Mouse (Mus musculus) lung, adult 18-20 months (tissue): ENCODE measurements around the gene Frmpd4.
A peak's percentile ranks its signal among the peaks of the same experiment; 100 is the strongest.

Source experiments
- DNase-seq, 2 experiments: peaks; one replicate each; pipeline ENCODE4 v3.0.0; 2022; ENCODE audit warnings: mixed read lengths in 2 of 2

Frmpd4 gene

DNA sequence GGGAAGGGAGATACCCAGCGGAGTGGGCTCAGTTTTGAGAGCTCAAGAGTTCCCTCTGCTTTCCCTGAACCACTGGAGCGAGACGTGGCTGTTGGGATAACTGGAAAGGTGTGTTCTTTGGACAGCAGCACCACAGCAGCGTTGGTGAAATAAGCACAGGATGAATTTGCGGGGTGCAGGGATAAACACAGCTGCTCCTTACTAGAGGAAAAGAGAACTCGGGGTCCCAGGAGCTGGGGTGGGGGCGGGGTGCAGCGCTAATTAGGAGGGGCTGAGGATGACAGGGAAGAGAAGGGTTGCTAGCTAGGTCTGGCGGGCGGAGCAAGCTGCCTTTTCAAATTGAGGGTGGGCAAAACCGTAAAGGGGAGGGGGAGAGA, 453.5 kb downstream of the Frmpd4 start:
- DNase-seq, result no peak

DNA sequence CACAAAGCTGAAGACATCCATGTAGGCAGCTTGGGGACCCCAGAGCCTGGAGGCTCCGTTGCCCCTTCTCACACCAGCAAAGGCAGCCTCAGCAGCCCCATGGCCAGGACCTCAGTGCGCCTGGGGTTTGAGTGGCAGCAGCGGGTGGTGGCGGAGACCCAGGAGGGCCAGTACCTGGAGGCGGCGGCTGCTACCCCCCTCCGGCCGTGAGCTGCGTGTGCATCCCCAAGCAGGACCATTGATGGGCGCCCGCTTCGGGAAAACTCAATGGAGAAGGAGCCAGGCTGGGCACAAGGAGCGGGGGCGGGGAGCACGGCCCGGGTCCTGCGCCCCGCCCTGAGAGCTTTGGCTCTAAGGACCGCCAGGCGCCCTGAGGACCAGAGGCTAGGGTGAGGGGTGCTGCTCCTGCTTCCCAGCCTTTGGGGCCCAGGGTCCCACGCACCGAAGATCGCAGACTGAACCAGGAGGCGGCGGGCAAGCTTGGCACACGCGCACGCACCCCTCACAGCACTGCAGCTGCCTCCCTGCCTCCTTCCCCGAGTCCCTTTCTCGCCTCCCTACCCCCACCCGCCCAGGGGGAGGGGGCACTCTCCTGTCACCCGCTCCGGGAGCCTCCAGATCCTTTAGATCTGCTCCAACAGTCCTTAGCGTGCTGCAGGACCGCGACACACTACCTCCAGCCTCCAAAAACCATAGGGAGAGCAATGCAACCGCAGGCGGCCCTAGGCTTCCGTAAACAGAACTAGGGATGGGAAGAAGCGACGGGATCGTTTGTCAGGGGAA, 454.0 kb downstream of the Frmpd4 start:
- DNase-seq, result no peak

DNA sequence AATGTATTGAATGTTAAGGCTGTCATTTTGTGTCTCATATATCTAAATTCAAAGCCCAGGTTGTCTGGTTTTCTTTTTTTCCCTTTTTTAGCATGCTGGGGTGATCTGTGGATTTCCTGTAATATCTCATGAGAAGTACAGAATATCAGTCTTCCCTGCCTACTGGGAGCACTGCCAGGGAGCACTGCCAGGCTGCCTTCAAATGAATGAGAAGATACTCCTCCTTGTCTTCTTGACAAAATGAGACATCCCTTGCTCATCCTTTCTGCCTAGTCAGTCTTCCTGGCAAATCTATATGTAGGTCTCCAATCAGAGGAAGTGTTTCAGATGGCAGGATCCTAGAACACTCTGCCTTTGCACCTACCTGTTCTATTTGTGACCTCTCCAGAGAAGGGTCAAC, 535.4 kb downstream of the Frmpd4 start:
- DNase-seq, result no peak

DNA sequence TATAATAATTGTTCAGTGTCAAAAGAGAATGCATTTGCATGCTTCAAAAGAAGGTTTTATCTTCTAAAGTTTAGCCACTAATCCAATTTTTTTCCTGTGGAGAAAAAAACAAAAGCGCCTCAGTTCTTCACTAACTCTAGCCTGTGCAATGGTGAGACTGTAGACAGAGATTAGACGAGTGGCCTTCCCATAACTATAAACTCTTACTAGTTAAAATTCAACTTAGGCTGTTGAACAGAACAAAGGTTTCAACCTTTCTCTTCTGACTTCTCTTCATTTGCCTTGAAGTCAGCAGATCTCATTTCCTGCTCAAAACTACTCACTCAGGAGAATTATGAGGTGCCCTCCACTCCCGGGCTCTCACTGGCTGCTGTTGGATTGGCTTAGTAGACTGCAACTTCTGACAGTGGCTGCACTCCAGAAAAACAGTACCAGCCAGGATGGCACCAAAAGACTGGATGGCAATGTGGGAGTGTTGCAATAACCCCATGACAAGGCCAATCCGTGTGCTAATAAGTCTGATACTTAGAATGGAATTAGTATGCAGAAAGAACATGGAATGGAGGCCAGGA, 556.4 kb downstream of the Frmpd4 start:
- DNase-seq, result no peak

DNA sequence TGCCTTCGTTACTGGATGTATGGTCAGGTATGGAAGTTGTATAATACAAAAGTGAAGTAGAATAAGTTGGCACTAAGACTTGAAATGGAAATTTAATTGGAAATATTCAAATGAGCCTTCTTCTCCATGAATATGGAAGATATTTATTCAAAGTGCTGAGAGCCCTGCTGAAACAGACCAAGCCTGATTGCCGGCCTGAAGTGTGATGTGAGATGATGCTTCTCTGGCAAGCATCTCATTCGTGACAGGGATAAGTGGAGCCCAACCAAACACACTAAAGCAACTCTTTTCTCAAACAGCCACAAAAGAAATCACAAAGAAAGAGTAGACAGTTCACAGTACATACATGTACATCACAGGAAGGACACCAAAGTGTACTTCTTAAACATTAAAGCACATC, 559.2 kb downstream of the Frmpd4 start:
- DNase-seq, result no peak

DNA sequence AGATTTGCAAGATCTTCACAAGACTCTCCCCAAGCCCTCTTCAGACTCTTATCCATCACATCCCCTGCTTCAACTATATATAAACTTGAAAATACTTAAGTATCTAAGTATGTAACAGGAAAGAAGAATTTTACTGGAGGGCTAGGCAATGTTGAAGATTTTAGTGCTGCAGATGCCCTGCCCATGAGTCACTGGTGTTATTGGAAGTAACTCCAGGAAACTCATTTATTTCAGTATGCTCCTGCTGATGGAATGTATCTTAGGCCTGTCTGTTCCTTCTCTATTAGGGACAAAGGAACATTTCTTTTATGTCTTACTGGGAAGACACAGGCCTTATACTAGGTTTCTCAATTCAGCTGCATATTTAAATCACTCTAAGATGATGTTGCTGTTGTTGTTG, 592.2 kb downstream of the Frmpd4 start:
- no peak for DNase-seq

DNA sequence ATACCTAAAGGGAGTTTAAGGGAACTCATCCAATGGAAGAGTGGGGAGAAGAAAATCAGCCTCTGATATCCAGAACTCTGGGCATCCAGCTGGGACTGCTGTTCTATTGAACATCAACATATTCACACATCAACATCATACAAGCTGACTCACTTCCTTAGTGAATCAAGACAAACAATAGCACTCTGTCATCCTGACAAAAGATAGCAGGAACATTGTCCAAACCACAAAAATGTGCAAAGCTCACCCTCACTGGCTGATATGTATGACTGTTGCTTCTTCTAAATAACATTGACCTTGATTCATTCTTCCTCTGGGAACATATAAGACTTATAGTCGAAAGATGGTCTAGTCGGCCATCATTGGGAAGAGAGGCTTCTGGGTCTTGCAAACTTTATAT, 625.8 kb downstream of the Frmpd4 start:
- no peak for DNase-seq

DNA sequence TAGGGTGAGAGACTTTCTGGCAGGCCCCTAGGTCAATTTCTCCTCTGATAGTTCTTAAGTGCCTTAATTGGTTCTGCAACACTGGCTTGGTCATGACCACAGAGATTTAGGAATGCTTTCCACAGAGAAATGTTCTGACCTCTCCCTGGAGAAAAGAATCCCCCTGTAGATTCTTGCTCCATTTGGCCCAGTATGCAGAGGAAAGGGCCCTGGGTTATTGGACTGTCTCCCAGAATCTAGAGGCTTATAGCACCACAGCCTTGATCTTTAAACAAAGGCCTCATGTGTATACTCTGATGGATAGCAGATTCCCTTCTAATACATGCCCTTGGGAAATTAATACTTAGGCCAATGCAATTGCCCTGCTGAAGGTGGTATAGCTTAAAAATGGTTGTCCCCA, 667.5 kb downstream of the Frmpd4 start:
- DNase-seq, result no peak

DNA sequence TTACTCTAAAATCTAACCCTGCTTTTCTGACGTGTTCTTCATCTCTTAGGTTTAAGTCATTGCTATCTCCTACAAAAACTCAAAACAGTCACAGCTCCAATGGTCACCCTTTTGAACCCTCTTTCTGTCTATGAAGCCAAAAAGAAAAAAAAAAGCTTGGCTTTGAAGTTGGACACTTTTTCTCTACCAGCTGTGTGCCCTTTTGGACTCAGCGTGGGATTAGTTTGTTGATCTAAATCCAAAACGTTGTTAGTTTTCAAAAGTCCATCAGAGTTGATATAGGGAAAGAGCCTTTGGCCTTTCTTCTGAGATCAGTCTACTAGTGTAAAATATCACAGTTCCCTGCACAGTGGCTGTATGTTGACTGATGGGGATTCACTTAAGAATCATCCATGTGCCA, 676.0 kb downstream of the Frmpd4 start:
- no peak for DNase-seq

DNA sequence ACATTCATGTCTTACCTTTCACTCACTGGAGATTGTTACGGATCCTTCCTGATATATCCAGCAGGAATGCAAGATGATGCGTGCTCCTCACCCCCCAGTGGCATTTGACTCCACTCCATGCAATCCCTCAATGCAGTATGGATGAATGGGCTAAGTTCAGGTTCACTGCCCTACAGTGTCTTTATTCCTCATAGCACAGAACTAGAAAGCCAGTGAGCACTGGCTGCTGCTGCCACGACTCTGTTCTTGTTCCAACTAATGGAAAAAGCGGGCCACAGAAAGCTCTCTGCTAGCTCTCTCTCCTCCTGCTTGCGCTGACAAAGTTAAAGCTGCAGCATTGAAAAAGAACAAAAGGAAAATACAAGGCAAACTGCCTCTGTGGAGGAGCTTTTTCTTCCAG, 722.2 kb downstream of the Frmpd4 start:
- no peak for DNase-seq

DNA sequence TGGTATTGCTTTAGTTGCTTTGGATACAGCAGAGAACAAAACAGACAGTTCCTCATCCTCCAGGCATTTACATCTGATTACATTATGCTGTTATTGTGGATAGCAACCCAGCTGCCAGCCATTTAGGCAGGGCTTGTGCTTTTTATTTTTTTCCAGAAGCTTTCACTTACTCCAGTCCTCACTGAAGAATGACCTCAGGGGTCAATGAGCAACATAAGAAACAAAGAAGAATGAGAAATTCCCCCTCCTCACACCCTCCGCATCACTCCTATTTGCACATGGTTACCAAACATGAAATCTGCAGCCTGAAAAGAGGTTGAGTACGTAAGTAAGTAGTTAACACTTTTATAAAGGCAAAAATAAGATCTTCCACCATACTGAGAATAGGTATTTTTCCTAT, 744.5 kb downstream of the Frmpd4 start:
- DNase-seq, result no peak

DNA sequence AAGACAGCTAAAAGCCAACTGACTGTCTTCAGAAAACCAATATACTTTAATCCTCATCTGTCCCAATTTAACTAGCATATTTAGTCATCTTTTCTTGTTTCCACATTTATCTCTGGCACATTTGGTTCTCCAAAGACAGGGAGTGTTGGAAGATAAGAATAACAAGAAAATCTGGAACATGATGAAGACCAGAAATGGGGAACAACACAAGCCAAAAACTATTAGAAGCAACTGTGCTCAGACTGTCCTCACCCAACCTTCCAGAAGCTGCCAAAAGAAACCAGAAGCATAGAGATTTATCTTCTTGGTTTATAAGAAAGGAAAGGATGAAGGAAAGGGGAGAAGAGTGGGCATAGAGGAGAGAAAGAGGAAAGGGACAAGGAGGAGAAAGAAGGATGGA, 748.6 kb downstream of the Frmpd4 start:
- no peak for DNase-seq

DNA sequence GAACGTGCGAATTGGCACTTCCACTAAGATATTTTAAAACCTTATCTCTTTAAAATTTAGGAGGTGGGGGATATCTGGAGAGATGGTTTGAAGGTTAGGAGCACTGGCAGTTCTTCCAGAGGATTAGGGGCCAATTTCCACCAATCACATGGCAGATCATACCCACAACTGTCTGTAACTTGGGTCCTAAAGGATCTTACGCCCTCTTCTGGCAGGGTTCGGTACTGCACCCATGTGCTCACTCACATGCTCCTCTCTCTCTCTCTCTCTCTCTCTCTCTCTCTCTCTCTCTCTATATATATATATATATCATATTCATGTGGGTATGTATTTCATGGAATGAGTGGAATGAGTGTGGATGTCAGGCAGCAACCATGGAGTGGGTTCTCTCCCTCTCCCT, 759.7 kb downstream of the Frmpd4 start:
- no peak for DNase-seq

DNA sequence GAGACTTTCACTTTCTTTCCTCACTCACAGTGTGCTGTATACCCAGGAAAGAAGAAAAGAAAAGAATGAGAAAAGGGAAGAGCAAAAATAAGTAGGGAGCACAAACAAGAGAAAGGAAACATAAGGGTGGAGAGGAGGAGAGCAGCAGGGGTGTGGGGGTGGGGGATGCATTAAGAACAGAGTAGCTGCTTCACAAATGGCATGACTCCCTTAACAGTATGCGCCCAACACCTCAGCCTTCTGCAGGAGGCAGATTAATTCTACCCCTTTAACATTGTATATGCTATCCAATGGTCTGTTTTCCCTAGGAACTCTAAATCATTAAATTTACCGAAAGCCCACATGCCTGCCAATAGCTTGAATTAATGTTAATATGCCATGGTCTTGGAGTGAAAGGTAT, 766.9 kb downstream of the Frmpd4 start:
- no peak for DNase-seq

DNA sequence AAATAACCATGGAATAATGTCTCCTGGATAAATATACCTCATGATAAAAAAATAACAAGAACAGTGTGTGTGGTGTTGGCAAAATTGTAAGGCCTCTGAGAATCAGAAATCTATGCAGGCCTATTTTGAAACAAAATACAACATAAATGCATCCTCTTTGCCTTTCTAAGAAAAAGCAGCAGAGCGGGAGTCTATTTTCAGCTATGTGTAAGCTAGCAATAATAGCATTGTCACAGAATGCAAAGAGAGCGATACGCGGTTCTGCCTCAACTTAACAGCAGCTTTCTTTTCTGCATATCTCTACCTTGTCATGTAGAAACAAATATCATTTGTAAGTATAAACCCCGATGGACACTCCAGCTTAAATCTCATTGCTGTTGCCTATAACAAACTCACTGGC, 768.5 kb downstream of the Frmpd4 start:
- DNase-seq, result no peak

DNA sequence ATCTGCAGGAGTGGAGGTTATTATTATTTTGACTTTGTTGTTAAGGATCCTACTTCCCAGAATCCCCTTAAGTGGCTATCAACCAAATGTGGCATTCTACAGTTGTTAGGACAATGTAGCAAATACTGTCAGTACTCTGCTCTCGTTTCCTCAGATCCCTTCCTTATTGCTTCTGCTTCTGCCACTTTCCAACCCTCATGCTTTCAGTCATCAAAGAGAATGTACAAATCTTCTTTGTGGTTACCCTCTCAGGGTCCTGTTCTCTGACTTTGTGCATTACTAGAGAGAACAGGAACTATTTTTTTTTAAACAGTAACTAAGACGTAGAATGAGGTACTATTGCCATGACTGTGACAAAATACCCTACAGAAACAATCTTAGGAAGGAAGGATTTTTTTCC, 788.3 kb downstream of the Frmpd4 start:
- DNase-seq, result no peak

DNA sequence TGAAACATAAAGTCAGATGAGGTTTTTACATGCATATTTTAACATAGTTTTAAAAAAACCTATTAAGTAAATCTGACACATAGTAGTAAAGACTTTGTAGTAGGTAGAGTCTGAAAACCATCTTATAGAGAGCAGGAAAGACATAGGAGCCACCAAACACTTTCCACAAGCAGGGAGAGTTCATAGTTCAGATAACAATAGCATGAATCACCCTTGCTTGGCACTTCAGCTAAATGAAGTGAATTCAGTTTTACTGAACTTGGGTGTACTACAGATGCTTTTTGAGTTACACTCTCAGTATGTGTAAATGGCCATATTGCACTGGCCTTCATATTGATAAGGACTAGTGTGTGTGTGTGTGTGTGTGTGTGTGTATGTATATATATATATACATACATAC, 793.5 kb downstream of the Frmpd4 start:
- no peak for DNase-seq

DNA sequence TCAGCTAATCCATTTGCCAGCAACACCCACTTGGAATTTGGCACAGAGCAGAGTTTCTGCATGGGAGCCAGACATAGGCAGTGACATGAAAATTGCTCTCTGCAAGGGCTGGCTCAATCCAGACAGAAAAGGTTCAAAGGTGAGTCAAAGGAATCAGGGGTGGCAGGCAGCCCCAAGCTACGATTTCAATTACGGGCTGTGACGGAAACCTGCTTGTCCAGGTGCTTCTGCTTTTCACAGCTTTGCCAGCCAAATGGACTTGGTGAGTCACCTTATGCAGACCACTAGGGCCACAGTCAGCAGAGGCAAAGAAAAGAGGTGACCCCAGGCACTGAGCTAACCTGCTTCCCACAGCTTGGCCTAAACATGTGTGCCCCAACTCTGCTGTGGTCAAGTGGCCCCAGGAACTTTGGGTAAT, 857.5 kb downstream of the Frmpd4 start:
- DNase-seq, result no peak

DNA sequence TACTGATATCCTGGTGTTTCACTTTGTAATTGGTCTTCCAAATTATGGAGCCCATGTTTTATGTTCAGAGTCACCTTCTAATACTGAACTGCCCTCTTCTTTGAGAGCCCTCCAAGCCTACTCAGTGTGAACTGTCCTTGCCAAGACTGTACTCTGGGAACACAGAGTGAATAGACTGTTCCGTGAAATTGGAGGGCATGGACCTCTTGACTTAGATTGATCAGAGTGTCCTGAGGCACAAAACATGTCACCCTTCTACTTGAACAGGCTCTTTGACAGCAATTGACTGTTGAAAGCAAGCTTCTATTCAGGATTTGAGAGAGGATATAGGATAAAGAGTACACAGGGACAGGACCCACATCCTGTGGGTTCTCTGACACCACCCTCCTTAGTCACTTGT, 857.9 kb downstream of the Frmpd4 start:
- DNase-seq, result peak in 1 of 2 experiments; percentile 0

DNA sequence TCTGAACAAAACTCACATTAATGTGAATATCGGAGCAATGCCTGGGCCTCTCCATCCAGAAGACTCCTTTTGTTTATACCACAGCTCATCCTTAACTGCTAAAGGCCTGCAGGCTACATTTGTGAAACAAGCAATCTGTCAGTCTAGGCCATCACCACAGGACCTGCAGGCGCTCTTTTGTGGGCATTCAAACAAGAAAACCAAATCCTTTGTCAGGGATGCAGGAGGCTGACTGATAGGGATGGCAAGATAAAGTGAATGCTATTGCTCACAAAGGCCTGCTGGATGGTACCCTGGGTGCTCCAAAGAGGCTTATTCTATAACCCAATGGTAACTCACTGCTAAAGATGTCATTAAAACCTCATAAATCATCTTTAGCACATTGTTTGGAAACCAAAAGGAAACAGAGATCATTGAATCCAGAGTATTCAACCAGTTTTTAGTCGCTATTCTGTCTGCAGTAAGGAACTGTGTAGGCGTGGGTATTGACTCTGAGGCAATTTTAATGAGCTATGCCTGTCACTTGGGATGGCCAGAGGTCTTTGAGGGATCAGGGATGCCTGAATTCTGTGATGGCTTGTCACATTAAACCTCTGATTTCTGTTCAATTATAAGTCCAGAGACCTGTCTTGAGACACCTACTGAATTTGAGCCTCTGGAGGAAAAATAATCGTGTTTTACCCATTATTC, 922.1 kb downstream of the Frmpd4 start:
- DNase-seq, result no peak

DNA sequence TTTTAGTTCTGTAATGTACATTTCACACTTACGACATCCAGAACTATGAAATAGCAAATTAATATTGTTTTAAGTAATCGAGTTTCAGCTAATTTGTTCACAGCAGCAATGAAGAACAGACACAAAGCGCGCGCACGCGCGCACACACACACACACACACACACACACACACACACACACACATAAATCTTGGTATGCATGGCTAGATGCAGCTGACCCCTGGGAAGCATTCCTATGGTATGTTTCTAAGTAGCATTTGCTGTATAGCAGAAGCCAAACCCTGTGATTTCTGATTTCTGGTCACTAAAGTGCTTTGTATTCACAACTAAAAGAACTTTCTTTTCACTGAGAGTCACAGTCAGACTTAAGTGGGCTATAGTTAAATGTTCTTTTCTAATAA, 922.8 kb downstream of the Frmpd4 start:
- DNase-seq, result no peak

DNA sequence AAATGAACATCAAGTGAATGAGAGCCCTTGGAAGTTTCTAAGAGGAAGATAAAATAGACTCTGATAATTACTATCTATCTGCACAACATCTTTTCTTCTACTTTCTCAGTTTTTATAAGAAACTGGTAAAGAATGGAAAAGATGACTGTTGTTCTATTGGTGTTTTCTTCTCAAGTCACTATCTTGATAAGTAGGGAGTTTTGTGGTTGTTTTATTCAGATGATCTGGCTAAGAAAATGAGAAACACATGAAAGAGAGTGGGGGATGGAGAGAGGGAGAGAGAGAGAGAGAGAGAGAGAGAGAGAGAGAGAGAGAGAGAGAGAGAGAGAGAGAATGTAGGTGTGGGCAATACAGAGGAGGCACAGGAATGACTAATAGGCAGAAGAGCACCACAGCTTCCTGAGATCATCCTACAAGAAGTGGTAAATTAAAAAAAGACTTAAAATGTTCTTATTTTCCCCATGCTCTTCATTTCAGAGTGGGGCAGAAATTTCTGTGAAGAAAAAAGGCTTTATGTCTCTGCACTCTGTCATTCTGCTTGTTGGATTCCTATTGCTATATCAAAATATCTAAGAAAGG, 979.3 kb downstream of the Frmpd4 start:
- no peak for DNase-seq

DNA sequence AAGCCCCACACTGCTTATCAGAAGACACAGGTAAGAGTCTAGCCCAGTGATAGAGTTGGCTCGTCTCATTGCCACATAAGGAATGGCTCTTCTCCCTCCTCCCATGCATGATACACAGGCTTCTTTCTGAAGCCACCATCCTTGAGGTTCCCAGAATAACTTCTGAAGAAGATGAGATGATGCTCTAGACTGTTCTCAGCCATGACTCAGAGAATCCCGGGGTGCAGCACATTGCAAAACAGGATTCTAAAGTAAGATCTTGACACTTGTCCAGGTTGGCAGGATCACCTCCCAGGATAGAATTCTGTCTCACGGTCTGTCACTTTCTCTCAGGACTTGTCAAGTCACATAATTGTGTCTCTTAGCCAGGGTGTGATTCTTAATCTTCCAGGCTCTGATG, 1024.2 kb downstream of the Frmpd4 start:
- no peak for DNase-seq

DNA sequence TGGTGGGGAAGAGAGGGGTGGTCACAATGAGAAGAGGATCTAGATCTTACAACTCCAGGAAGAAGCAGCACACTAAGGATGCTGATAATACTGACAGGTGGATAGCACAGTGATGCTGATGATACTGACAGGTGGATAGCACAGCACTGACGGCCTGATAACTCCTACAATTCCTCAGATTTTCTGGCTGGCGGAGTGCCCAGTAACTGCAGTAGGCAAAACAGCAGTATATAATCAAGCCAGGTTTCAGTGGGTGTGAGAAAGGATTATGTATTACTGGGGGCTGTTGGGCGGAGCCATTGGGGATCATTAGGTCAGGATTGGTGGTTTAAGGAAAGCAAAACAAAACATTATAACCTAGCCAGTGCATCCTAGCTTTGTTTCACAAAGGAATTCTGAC, 1053.9 kb downstream of the Frmpd4 start:
- DNase-seq, result no peak
